Mouse (Mus musculus) E14TG2a.4 (cell line): ENCODE measurements around the gene Ms4a6d.

ENCODE experiments used
- CTCF ChIP-seq: conservative IDR thresholded peaks from 2 replicates; pipeline ENCODE4 v1.5.1; 2014; ENCODE audit warnings: low read length
- NANOG ChIP-seq: IDR thresholded peaks from 2 replicates; pipeline ENCODE4 v1.6.1; 2014; ENCODE audit warnings: borderline replicate concordance, low read length, mixed read lengths
- POU5F1 ChIP-seq: IDR thresholded peaks from 2 replicates; pipeline ENCODE4 v1.6.1; 2014; ENCODE audit warnings: low read length, borderline replicate concordance

DNA sequence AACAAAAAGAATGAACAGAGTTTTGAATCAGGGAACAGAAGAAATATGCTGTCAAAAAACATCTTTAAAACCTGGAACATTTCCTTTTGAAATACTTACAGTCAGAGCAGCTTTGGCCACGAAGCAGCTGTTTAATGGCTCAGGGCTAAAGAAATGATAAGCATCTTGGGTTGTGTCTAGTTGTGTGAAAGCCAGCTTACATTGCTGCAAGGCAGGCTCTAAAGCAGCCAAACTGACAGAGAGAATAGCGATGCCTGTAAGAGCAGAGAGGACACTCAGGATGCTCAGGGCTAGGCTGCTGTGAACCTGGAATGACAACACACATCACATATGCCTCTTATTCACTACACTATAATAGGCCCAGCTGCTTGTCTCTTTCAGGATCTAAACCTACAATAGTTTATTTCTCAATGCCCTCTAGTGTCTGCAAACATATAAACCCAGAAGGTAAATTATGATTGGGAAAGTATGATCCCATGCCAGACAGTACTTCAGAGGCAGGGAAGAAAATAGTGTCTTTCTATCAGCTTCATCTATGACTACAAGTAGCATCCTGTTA, 14.7 kb downstream of the Ms4a6d start:
- TF ChIP-seq CTCF = no peak
- TF ChIP-seq POU5F1 = no peak
- TF ChIP-seq NANOG = no peak
